Comparison of ENCODE assay signal across 10 mouse cellular contexts in genomic region chr19:34881160-34881559, GRCm38 (mm10). TPM values are rescaled to one million over a fixed set of nuclear protein-coding genes. Genes with fewer than 3 reads are reported as not detected.
A peak's percentile ranks its signal among the peaks of the same experiment; 100 is the strongest.
DNase-seq lines count a peak whose midpoint lies in the region.
"Had no signal": no experiment of that assay in that cellular context is flagged by ENCODE, and none has a peak within 500 bp of the region (broad histone marks: within the 10 kb centered on the region; RNA-seq: fewer than 3 reads in every experiment).

No protein-coding gene starts in this region.

- DNase-seq in heart, adult 11 months: peak; percentile 93
- no peak for DNase-seq in heart, postnatal 4 days
- peak; percentile 27 to 46 for DNase-seq in left cerebral cortex, adult 9 months (ENCODE audit: low spot score in 2 of 2)
- no peak for DNase-seq in left cerebral cortex, postnatal 10 days (ENCODE audit: extremely low spot score in 1 of 2, low spot score in 2 of 2)
- peak; percentile 19 for DNase-seq in adrenal gland, postnatal 25 days
- peak; percentile 96 for DNase-seq in gonadal fat pad, adult 2 months (ENCODE audit: low read depth)
- DNase-seq in heart, postnatal 25 days (ENCODE audit: low spot score): no peak
- DNase-seq: cerebellum, adult 11-12 months; layer of hippocampus, adult 9-11 months; thymus, adult 18-20 months had no signal

- intact Hi-C loops in left cerebral cortex, postnatal 10 days (cut with DNase I): no loop called here
- intact Hi-C loops in heart, postnatal 25 days (cut with DNase I): no loop called here

RNA-seq across cellular contexts. Expression of gene Pank1, which starts 1.9 kb away (rescaled TPM):
- total RNA-seq in heart, postnatal 4 days (2021): 10 to 100 TPM; 27.3 to 29.0 TPM
- 10 to 100 TPM; 16.3 to 16.5 TPM for total RNA-seq in left cerebral cortex, postnatal 10 days (2021)
- 101 and 105 TPM in 2 replicates for total RNA-seq in adrenal gland, postnatal 25 days (2021)
- polyA plus RNA-seq in gonadal fat pad, adult 2 months (2012; rRNA removed): 3.0 and 8.0 TPM in 2 replicates
- 10 to 100 TPM; 40.0 to 47.8 TPM for total RNA-seq in heart, postnatal 25 days (2021)

RNA-seq across cellular contexts. Expression of gene Kif20b, which starts 41.0 kb away (rescaled TPM):
- 10 to 100 TPM; 19.7 to 23.2 TPM for total RNA-seq in heart, postnatal 4 days (2021)
- total RNA-seq in left cerebral cortex, postnatal 10 days (2021): 1 to 10 TPM; 2.0 to 2.7 TPM
- total RNA-seq in adrenal gland, postnatal 25 days (2021): 7.2 and 8.4 TPM in 2 replicates
- polyA plus RNA-seq in gonadal fat pad, adult 2 months (2012; rRNA removed): 0.12 and 0.19 TPM in 2 replicates
- total RNA-seq in heart, postnatal 25 days (2021): 1 to 10 TPM; 1.1 to 1.3 TPM

Comparison
In these comparisons a context has a peak if more than half of its experiments do, and no peak if none do; other contexts are left out.
1. DNase-seq: peak in heart, adult 11 months (single experiment), left cerebral cortex, adult 9 months (2 of 2), adrenal gland, postnatal 25 days (single experiment) and gonadal fat pad, adult 2 months (single experiment); none in heart, postnatal 4 days (single experiment), left cerebral cortex, postnatal 10 days (0 of 2) and heart, postnatal 25 days (single experiment).